Mouse (Mus musculus) erythroblast, embryonic 14.5 days (primary cell): ENCODE measurements around the gene Hspe1. TPM values are rescaled to one million over a fixed set of nuclear protein-coding genes. Genes with fewer than 3 reads are reported as not detected.
A peak's percentile ranks its signal among the peaks of the same experiment; 100 is the strongest.
"Not testable (repeated sequence)": the region's sequence is repeated elsewhere in the genome, so short reads cannot be mapped to it uniquely, and the experiment has no call there.

Experiments used
- H3K27me3 ChIP-seq: 2 replicates; pipeline ENCODE4 v1.6.1; 2012; ENCODE audit warnings: inconsistent platforms; ENCODE audit not compliant: control insufficient read depth
- H3K36me3 ChIP-seq: 2 replicates; pipeline ENCODE4 v1.6.1; 2012; ENCODE audit warnings: mild to moderate bottlenecking, inconsistent platforms; ENCODE audit not compliant: control insufficient read depth
- H3K4me1 ChIP-seq: 2 replicates; pipeline ENCODE4 v1.6.1; 2012; ENCODE audit warnings: inconsistent platforms; ENCODE audit not compliant: control insufficient read depth
- H3K4me3 ChIP-seq: replicated peaks from 2 replicates; pipeline ENCODE3; 2012; ENCODE audit warnings: moderate library complexity, mild to moderate bottlenecking, inconsistent platforms
- H3K9me3 ChIP-seq: 2 replicates; pipeline ENCODE4 v1.6.1; 2012; ENCODE audit warnings: low read length, inconsistent platforms, mixed read lengths; ENCODE audit not compliant: control insufficient read depth
- GATA1 ChIP-seq: IDR thresholded peaks from 2 replicates; pipeline ENCODE4 v1.6.1; 2012; ENCODE audit warnings: low read length, inconsistent platforms, mixed read lengths
- TAL1 ChIP-seq: IDR thresholded peaks from 3 replicates; pipeline ENCODE4 v1.6.1; 2012; ENCODE audit warnings: low read length, inconsistent platforms, mixed read lengths
- polyA plus RNA-seq: library from polyadenylated mRNA; stranded (reverse); fragments of >175 nt; gene quantifications from 2 replicates; pipeline ENCODE4 v1.2.3, GENCODE M21; 2012

The Hspe1 gene
- polyA plus RNA-seq, 1 experiment, result 8.0 TPM

DNA sequence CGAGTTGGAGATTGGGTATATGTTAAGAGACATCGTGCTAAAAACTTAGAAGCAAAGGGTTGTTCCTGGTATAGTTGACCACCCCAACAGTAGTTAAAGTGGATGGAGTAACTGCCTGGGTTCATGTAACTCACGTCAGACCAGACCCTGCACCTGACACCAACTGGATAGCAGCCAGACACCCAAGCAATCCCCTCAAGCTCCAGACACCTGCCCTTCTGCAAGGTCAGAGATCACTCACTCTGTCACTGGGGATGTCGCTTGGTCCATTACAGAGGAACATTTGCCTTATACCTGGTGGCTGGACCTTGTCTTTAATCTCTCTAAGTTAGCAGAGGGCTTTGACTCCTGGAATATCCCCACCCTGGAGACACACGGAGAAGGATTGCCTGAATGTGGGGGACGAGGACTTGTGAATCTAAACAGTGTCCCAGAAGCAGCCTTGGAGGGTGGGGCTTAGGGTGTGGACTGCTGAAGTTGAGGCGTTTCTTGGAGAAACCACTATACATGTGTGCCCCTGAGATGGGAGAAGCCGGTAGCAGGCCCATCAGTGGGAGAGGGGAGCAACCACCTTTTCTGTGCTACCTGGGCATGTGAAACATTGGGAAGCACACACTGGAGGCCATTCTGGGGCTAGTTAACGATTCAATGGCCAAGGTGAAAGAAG, 19.1 kb downstream of the Hspe1 start:
- Histone ChIP-seq H3K4me1 (peaks cover 9% of the 10 kb centered on the region), H3K4me3 (no peak overlapping the region), H3K9me3 (no peaks in the 10 kb centered on the region), H3K36me3 (no peaks in the 10 kb centered on the region), H3K27me3 (no peaks in the 10 kb centered on the region)
- TF ChIP-seq TAL1 (no peak), GATA1 (no peak)

DNA sequence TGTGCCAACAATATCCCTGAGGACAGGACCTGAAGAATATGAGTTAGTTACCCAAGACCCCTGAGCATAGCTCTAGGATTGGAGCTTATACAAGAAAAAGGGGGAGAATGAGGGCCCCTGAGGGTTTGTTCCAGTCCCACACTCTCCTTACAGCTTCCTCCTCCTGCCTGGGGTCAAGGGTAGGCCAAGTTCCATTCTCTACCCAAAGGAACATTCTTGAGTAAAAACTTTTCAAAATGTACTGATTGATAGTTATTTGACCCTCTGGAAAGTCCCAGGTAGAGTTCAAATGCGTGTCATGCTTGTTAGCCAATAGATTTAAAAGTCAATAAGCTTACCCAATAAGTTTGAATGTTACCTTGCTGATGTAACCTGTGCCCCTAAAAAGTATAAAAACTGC, 19.7 kb downstream of the Hspe1 start:
- Histone ChIP-seq H3K4me1 (peaks cover 9% of the 10 kb centered on the region), H3K36me3 (no peaks in the 10 kb centered on the region), H3K27me3 (no peaks in the 10 kb centered on the region), H3K4me3 (no peak overlapping the region), H3K9me3 (no peaks in the 10 kb centered on the region)
- TF ChIP-seq GATA1 (no peak), TAL1 (no peak)

GRCm38 (mm10) chr1:55108473-55108872, 20.5 kb downstream of the Hspe1 start:
- H3K27me3 ChIP-seq, result no peaks in the 10 kb centered on the region
- no peak overlapping the region for H3K4me3 ChIP-seq
- H3K36me3 ChIP-seq, result no peaks in the 10 kb centered on the region
- no peak for TF ChIP-seq TAL1
- TF ChIP-seq GATA1, result no peak
- H3K9me3 ChIP-seq, result no peaks in the 10 kb centered on the region
- peaks cover 9% of the 10 kb centered on the region for H3K4me1 ChIP-seq

GRCm38 (mm10) chr1:55109066-55109766, 21.3 kb downstream of the Hspe1 start:
- H3K36me3 ChIP-seq, result no peaks in the 10 kb centered on the region
- H3K4me1 ChIP-seq, result peaks cover 9% of the 10 kb centered on the region
- no peaks in the 10 kb centered on the region for H3K27me3 ChIP-seq
- TF ChIP-seq GATA1 (no peak), TAL1 (no peak)
- H3K4me3 ChIP-seq, result no peak overlapping the region
- no peaks in the 10 kb centered on the region for H3K9me3 ChIP-seq

- no peaks in the 10 kb centered on the region for H3K4me1 ChIP-seq
- H3K36me3 ChIP-seq, result no peaks in the 10 kb centered on the region
- H3K9me3 ChIP-seq, result peaks cover 3% of the 10 kb centered on the region
- no peak overlapping the region for H3K4me3 ChIP-seq
- H3K27me3 ChIP-seq, result no peaks in the 10 kb centered on the region
- no peak for TF ChIP-seq TAL1
These were observed 35.1 kb downstream of the Hspe1 start for GRCm38 (mm10) chr1:55123046-55123445.

- peaks cover 3% of the 10 kb centered on the region for H3K9me3 ChIP-seq
- TF ChIP-seq GATA1 (no peak), TAL1 (no peak)
- H3K4me1 ChIP-seq, result no peaks in the 10 kb centered on the region
- no peaks in the 10 kb centered on the region for H3K27me3 ChIP-seq
- no peaks in the 10 kb centered on the region for H3K36me3 ChIP-seq
- no peak overlapping the region for H3K4me3 ChIP-seq
These were observed 35.6 kb downstream of the Hspe1 start for GRCm38 (mm10) chr1:55123561-55123960.

DNA sequence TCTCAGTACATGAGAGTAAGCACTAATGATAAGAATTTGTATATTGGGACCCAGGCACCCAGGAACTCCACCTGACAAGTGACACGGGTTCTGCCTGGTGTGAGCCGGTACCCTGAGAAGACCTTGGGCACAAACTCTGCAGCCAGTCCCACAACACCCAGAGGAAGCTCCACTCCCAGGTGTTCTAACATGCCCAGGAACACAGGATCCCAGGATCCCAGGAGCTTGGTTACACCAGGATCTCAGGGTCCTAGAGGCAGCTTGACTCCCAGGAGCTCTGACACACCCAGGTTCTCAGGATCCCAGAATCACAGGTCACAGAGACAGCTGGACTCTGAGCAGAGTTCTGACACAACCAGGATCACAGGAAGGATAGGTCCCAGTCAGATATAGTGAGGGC, 36.2 kb downstream of the Hspe1 start:
- H3K27me3 ChIP-seq, H3K36me3 ChIP-seq, H3K4me1 ChIP-seq, H3K9me3 ChIP-seq, H3K4me3 ChIP-seq: not testable (repeated sequence)

- Histone ChIP-seq H3K27me3 (no peaks in the 10 kb centered on the region), H3K4me3 (no peak overlapping the region), H3K36me3 (peaks cover 11% of the 10 kb centered on the region), H3K4me1 (peaks cover 37% of the 10 kb centered on the region), H3K9me3 (no peaks in the 10 kb centered on the region)
- TF ChIP-seq GATA1 (no peak), TAL1 (no peak)
These were observed 41.8 kb downstream of the Hspe1 start for GRCm38 (mm10) chr1:55129716-55130115.

DNA sequence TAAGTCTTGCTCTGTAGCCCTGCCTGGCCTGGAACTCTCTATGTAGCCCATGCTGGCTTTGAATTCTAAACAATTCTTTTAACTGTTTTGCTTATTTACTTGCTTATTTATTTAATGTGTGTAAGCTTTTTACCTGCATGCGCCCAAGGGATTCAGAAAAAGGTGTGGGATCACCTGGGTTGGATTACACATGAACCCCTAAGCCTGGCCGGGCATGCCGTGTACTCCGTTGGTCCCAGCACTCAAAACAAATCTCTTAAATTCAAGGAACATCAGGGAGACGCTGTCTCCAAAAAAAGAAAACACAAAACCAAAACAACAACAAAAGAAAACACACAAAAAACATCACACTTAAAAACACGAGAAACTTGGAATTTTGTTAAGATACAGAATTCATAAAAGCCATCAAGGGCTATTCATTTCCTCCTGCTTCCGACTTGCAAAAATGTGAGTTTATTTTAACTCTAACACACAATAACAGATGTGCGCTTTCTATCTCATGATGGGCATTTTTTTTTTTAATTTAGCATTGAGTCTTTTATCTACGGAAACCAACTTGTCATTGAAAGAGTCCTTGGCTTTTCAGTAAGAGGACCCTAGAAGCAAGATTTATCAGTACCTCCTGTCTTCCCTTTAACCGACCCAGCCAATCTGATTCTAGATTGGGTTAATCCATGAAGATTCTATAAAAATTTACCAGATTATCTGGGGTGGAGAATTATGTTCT, 42.4 kb downstream of the Hspe1 start:
- Histone ChIP-seq H3K27me3 (no peaks in the 10 kb centered on the region), H3K9me3 (no peaks in the 10 kb centered on the region), H3K4me3 (peak overlapping the region; percentile 100), H3K4me1 (peaks cover 37% of the 10 kb centered on the region), H3K36me3 (peaks cover 11% of the 10 kb centered on the region)
- no peak for TF ChIP-seq TAL1
- TF ChIP-seq GATA1, result no peak
